Mouse (Mus musculus) forebrain, embryonic 10.5 days (tissue): ENCODE measurements at regions not wholly inside any gene's neighbourhood (a gene's known extent, or its start where the extent isn't known, plus 50 kb on each side); places are given as distances from the start of the nearest gene placed in this dataset.

Experiments
- DNase-seq: peaks from one replicate; pipeline ENCODE4 v3.0.0-alpha.2; 2017; ENCODE audit warnings: low spot score; ENCODE audit errors: extremely low spot score
- H3K27ac ChIP-seq: fragments of 300-500 bp; sonication (generic); 2 replicates; pipeline ENCODE4 v1.5.1; 2016; ENCODE audit warnings: mild to moderate bottlenecking
- H3K27me3 ChIP-seq: fragments of 300-500 bp; sonication (generic); 2 replicates; pipeline ENCODE4 v1.6.1; 2016; ENCODE audit warnings: mild to moderate bottlenecking; ENCODE audit not compliant: poor library complexity, severe bottlenecking
- H3K36me3 ChIP-seq: fragments of 300-500 bp; sonication (generic); replicated peaks from 2 replicates; pipeline ENCODE4 v1.6.1; 2016; ENCODE audit warnings: mild to moderate bottlenecking, moderate library complexity
- H3K4me1 ChIP-seq: fragments of 300-500 bp; sonication (generic); 2 replicates; pipeline ENCODE4 v1.6.1; 2016
- H3K4me3 ChIP-seq: fragments of 300-500 bp; sonication (generic); 2 replicates; pipeline ENCODE4 v1.5.1; 2016; ENCODE audit warnings: mild to moderate bottlenecking, moderate library complexity
- H3K9me3 ChIP-seq: fragments of 300-500 bp; sonication (generic); 2 replicates; pipeline ENCODE4 v1.6.1; 2016; ENCODE audit warnings: mild to moderate bottlenecking, moderate library complexity
- WGBS: fragments of 180-500 bp; shearing (Covaris S2); methylation state at CpG from one replicate; pipeline ENCODE4 v1.1.7; 2016; 5-methylcytosine and 5-hydroxymethylcytosine counted together

DNA sequence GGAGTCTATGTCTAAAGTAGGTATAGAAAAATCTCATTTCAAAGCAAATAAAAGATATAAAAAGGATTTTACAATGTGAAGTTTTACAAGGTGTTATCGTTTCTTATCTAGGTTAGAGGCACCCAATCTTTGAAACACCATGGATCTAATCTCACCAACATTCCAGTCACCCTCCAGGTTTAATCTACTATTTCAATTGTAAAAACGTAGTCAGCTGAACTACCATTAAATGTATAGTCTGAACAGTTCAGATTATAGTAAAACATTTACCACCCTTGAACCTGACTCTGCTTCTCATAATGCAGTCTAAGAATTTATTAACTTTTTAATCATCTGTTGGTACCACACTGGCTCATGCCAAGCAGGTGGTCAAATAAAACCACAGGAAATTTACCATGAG is 259.5 kb upstream of the Defb41 start:
- no peak for DNase-seq
- Histone ChIP-seq H3K27me3 (no peaks in the 10 kb centered on the region), H3K4me3 (no peak overlapping the region)

GRCm38 (mm10) chr1:18522902-18523301 is 258.0 kb upstream of the Defb41 start:
- Histone ChIP-seq H3K9me3 (no peaks in the 10 kb centered on the region), H3K36me3 (no peaks in the 10 kb centered on the region), H3K4me1 (no peaks in the 10 kb centered on the region), H3K4me3 (no peak overlapping the region), H3K27ac (no peak overlapping the region), H3K27me3 (no peaks in the 10 kb centered on the region)
- DNase-seq, result no peak
- WGBS, result 86% methylated on average over 2 of the region's 2 CpGs

More for the DNA sequence above, 259.5 kb upstream of the Defb41 start:
- Histone ChIP-seq H3K4me1 (no peaks in the 10 kb centered on the region), H3K27ac (no peak overlapping the region), H3K9me3 (no peaks in the 10 kb centered on the region), H3K36me3 (no peaks in the 10 kb centered on the region)
- 91% methylated on average over 2 of the region's 2 CpGs for WGBS

GRCm38 (mm10) chr1:18512764-18513163 is 247.8 kb upstream of the Defb41 start:
- Histone ChIP-seq H3K4me3 (no peak overlapping the region), H3K27me3 (no peaks in the 10 kb centered on the region), H3K9me3 (no peaks in the 10 kb centered on the region), H3K27ac (no peak overlapping the region), H3K36me3 (no peaks in the 10 kb centered on the region), H3K4me1 (no peaks in the 10 kb centered on the region)
- no peak for DNase-seq
- 84% methylated on average over 3 of the region's 3 CpGs for WGBS

DNA sequence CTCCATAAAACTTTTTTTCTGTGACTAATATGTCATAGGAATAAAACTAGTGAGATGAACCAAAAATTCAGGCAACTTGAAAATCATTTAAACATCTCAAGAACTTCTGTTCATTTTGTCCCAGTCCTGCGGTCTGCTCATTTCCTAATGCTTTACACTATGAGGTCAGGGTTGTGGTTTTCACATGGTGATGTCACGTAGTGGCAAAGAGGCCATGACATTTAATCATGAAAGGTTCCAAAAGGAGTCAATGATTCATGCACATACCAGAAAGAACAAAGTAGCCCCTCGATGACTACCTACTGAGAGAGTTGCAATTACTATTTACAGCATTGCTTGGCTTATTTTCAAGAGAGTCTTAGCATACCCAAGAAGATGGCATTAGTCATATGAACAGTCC is 233.6 kb upstream of the Defb41 start:
- 85% methylated on average over 3 of the region's 3 CpGs for WGBS
- Histone ChIP-seq H3K36me3 (no peaks in the 10 kb centered on the region), H3K4me1 (no peaks in the 10 kb centered on the region), H3K9me3 (no peaks in the 10 kb centered on the region), H3K4me3 (no peak overlapping the region), H3K27me3 (no peaks in the 10 kb centered on the region), H3K27ac (no peak overlapping the region)
- no peak for DNase-seq

DNA sequence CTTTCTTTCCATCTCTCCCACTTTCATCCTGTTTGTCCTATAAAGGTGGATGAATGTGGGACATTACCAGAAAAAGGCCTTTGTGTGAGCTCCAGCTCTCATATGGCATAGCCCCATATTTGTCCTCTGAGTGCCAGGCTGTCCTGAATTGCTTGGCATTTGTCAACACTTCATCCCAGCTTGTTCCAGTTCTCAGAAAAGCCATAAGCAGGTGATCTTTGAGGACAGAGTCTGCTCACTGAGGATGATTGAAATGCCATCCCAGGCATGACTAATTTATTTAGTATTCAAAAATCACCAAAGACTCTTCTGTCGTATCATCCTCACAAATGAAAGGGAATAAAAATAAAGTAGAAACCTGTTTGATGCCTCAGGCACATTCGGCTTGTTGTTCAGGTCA is 203.6 kb upstream of the Defb41 start:
- Histone ChIP-seq H3K9me3 (no peaks in the 10 kb centered on the region), H3K27ac (no peak overlapping the region), H3K27me3 (no peaks in the 10 kb centered on the region), H3K4me3 (no peak overlapping the region), H3K4me1 (peaks cover 2% of the 10 kb centered on the region), H3K36me3 (no peaks in the 10 kb centered on the region)
- DNase-seq, result no peak
- 84% methylated on average over 2 of the region's 2 CpGs for WGBS

GRCm38 (mm10) chr1:18465303-18465829 is 200.4 kb upstream of the Defb41 start:
- H3K27ac ChIP-seq, result no peak overlapping the region
- H3K36me3 ChIP-seq, result no peaks in the 10 kb centered on the region
- peaks cover 9% of the 10 kb centered on the region for H3K4me1 ChIP-seq
- H3K4me3 ChIP-seq, result no peak overlapping the region
- H3K9me3 ChIP-seq, result no peaks in the 10 kb centered on the region
- DNase-seq, result no peak
- no peaks in the 10 kb centered on the region for H3K27me3 ChIP-seq
- 91% methylated on average over 3 of the region's 3 CpGs for WGBS

- Histone ChIP-seq H3K4me1 (peaks cover 9% of the 10 kb centered on the region), H3K27ac (no peak overlapping the region), H3K9me3 (no peaks in the 10 kb centered on the region), H3K27me3 (no peaks in the 10 kb centered on the region), H3K36me3 (no peaks in the 10 kb centered on the region), H3K4me3 (no peak overlapping the region)
- no peak for DNase-seq
- 31% methylated on average over 1 of the region's 1 CpGs for WGBS
Observed at GRCm38 (mm10) chr1:18463218-18463617, 198.3 kb upstream of the Defb41 start.

- H3K4me3 ChIP-seq, result 0 out of 2 replicates have a peak overlapping the region, but pooled peaks have one; percentile 10
- DNase-seq, result peak; percentile 31
- WGBS, result 17% methylated on average over 3 of the region's 3 CpGs
- H3K27ac ChIP-seq, result peak overlapping the region; percentile 48; the same call in 1 of the 2 replicates
- no peaks in the 10 kb centered on the region for H3K9me3 ChIP-seq
- peaks cover 16% of the 10 kb centered on the region for H3K4me1 ChIP-seq
- H3K36me3 ChIP-seq, result no peaks in the 10 kb centered on the region
- H3K27me3 ChIP-seq, result peaks cover 8% of the 10 kb centered on the region
Observed at GRCm38 (mm10) chr1:18416297-18416732, 151.4 kb upstream of the Defb41 start.

GRCm38 (mm10) chr1:18415879-18416278 is 150.9 kb upstream of the Defb41 start:
- Histone ChIP-seq H3K36me3 (no peaks in the 10 kb centered on the region), H3K4me1 (peaks cover 16% of the 10 kb centered on the region), H3K9me3 (no peaks in the 10 kb centered on the region), H3K27me3 (peaks cover 8% of the 10 kb centered on the region), H3K4me3 (0 out of 2 replicates have a peak overlapping the region, but pooled peaks have one; percentile 10), H3K27ac (peak overlapping the region; percentile 48; the same call in 1 of the 2 replicates)
- DNase-seq, result no peak
- WGBS, result 18% methylated on average over 2 of the region's 2 CpGs

DNA sequence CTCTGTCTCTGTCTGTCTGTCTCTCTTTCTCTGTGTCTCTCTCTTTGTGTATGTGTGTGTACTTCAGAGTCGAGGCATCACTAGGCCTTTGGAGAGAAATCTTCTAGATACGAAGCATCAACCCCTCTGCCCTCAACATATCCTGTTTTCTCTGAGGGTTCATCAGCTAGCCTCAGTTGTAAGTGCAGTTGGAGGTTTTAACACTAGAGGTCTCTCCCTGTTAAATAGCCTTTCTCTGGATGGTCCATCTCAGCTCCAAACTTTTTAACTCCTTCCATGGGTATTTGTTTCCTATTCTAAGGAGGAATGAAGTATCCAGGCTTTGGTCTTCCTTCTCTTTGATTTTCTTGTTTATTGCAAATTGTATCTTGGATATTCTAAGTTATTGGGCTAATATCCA is 147.8 kb upstream of the Defb41 start:
- Histone ChIP-seq H3K4me3 (no peak overlapping the region), H3K27me3 (peaks cover 3% of the 10 kb centered on the region), H3K27ac (no peak overlapping the region), H3K36me3 (no peaks in the 10 kb centered on the region), H3K9me3 (no peaks in the 10 kb centered on the region), H3K4me1 (peaks cover 16% of the 10 kb centered on the region)
- no peak for DNase-seq
- WGBS, result 62% methylated on average over 2 of the region's 2 CpGs

GRCm38 (mm10) chr1:18389591-18389990 is 124.7 kb upstream of the Defb41 start:
- no peaks in the 10 kb centered on the region for H3K4me1 ChIP-seq
- no peaks in the 10 kb centered on the region for H3K36me3 ChIP-seq
- no peaks in the 10 kb centered on the region for H3K27me3 ChIP-seq
- no peaks in the 10 kb centered on the region for H3K9me3 ChIP-seq
- no peak overlapping the region for H3K27ac ChIP-seq
- no peak for DNase-seq
- H3K4me3 ChIP-seq, result no peak overlapping the region

DNA sequence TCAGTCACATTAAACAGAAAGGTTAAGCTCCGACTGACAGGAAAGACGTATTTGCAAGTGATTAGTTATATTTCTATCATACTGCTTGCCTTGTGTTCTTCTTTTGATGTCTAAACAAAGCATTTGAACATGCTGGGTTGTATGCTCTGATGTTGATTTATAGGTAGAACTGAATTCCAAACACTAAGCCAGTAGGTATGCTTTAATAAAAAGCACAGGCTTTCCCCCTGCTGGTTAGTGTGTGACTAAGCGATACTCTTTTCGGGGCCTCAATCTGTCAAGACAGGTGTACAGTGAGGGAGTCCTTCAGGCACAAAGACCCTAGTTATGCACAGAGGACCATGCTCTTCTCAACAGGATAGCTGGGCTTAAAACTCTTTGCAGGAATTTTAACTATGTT is 119.1 kb upstream of the Defb41 start:
- no peak for DNase-seq
- H3K27ac ChIP-seq, result no peak overlapping the region
- WGBS, result 80% methylated on average over 4 of the region's 4 CpGs
- H3K9me3 ChIP-seq, result no peaks in the 10 kb centered on the region
- no peaks in the 10 kb centered on the region for H3K4me1 ChIP-seq
- no peaks in the 10 kb centered on the region for H3K36me3 ChIP-seq
- H3K27me3 ChIP-seq, result no peaks in the 10 kb centered on the region
- no peak overlapping the region for H3K4me3 ChIP-seq

DNA sequence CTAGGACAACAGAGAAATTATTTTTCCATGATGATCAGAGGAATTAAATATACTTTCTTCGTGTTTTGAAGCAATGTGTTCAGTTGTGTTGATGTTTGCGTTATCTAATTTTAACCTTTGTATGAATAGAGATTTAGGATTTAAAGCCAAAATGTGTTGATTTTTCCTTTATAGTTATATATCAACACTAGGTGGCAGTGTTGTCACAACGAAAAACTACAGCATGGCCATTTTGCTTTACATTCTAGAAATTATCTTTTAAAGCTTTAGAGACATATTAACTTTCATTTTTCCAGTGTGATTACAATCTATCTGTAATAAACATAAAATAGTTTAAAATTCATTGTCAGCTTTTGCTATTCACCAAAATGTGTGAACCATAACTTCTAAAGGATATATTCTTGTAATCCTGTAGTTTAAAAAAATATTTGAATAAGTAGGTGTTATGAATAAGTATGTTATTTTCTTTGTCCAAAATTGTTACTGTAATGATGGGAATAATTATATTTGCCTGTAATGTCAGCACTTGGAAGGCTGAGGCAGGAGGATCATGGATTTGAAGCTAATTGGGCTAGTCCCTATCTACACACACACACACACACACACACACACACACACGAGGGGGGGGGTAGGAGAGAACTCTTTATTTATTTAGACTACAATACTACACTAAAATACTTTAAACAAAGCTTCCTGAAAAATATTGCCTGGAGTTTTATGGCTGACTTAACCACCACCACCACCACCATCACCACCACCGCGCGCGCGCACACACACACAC is 95.2 kb upstream of the Defb41 start:
- H3K36me3 ChIP-seq, result no peaks in the 10 kb centered on the region
- DNase-seq, result no peak
- H3K4me1 ChIP-seq, result no peaks in the 10 kb centered on the region
- no peaks in the 10 kb centered on the region for H3K27me3 ChIP-seq
- no peaks in the 10 kb centered on the region for H3K9me3 ChIP-seq
- 68% methylated on average over 9 of the region's 9 CpGs for WGBS
- H3K27ac ChIP-seq, result no peak overlapping the region
- H3K4me3 ChIP-seq, result no peak overlapping the region
